Mouse (Mus musculus) forebrain, embryonic 12.5 days (tissue): ENCODE results near the gene Rad9a. TPM values are rescaled to one million over a fixed set of nuclear protein-coding genes. Genes with fewer than 3 reads are reported as not detected.

Source experiments
- ATAC-seq: fragments of 200-750 bp; cut with Nextera tagmentation; 2 replicates; pipeline ENCODE4 v1.8.0; 2017; ENCODE audit warnings: moderate TSS enrichment; ENCODE audit not compliant: low FRiP score
- H3K27ac ChIP-seq: fragments of 300-500 bp; sonication (generic); 2 replicates; pipeline ENCODE4 v1.5.1; 2016; ENCODE audit warnings: mild to moderate bottlenecking
- H3K27me3 ChIP-seq: fragments of 300-500 bp; sonication (generic); 2 replicates; pipeline ENCODE4 v1.6.1; 2016; ENCODE audit warnings: mild to moderate bottlenecking
- H3K36me3 ChIP-seq: fragments of 300-500 bp; sonication (generic); replicated peaks from 2 replicates; pipeline ENCODE4 v1.6.1; 2016; ENCODE audit warnings: mild to moderate bottlenecking
- H3K4me1 ChIP-seq: fragments of 300-500 bp; sonication (generic); 2 replicates; pipeline ENCODE4 v1.6.1; 2016
- H3K4me2 ChIP-seq: fragments of 300-500 bp; sonication (generic); 2 replicates; pipeline ENCODE4 v1.6.1; 2016; ENCODE audit warnings: mild to moderate bottlenecking, moderate library complexity
- H3K4me3 ChIP-seq: fragments of 300-500 bp; sonication (generic); replicated peaks from 2 replicates; pipeline ENCODE4 v1.5.1; 2016; ENCODE audit warnings: mild to moderate bottlenecking
- H3K9ac ChIP-seq: fragments of 300-500 bp; sonication (generic); 2 replicates; pipeline ENCODE4 v1.6.1; 2016; ENCODE audit warnings: mild to moderate bottlenecking
- H3K9me3 ChIP-seq: fragments of 300-500 bp; sonication (generic); 2 replicates; pipeline ENCODE4 v1.6.1; 2016
- WGBS: fragments of 180-500 bp; shearing (Covaris S2); methylation state at CpG from one replicate; pipeline ENCODE4 v1.1.7; 2016; 5-methylcytosine and 5-hydroxymethylcytosine counted together
- polyA plus RNA-seq: library from polyadenylated mRNA; unstranded; fragments of >200 nt; fragmentation: Nextera tagmentation; extraction: Ambion mirVana; gene quantifications from 2 replicates; pipeline ENCODE4 v1.2.1, GENCODE M21; 2016

The Rad9a gene
- polyA plus RNA-seq, 1 experiment from 2014 or later = 42.2 TPM

GRCm38 (mm10) chr19:4228891-4229290 is 27.4 kb upstream of the Rad9a start:
- no peak for ATAC-seq
- no peak overlapping the region for H3K27ac ChIP-seq
- no peaks in the 10 kb centered on the region for H3K36me3 ChIP-seq
- H3K4me3 ChIP-seq = no peak overlapping the region
- WGBS = 74% methylated on average over 4 of the region's 4 CpGs
- peaks cover 12% of the 10 kb centered on the region for H3K4me1 ChIP-seq
- peaks cover 37% of the 10 kb centered on the region for H3K27me3 ChIP-seq
- H3K9ac ChIP-seq = no peak overlapping the region
- no peak overlapping the region for H3K4me2 ChIP-seq
- H3K9me3 ChIP-seq = no peaks in the 10 kb centered on the region

GRCm38 (mm10) chr19:4227894-4228678 is 26.6 kb upstream of the Rad9a start:
- Histone ChIP-seq H3K9ac (0 out of 2 replicates have a peak overlapping the region, but pooled peaks have one; percentile 0), H3K4me2 (no peak overlapping the region), H3K27ac (no peak overlapping the region), H3K27me3 (peaks cover 34% of the 10 kb centered on the region), H3K4me1 (peaks cover 12% of the 10 kb centered on the region), H3K9me3 (no peaks in the 10 kb centered on the region), H3K4me3 (no peak overlapping the region), H3K36me3 (no peaks in the 10 kb centered on the region)
- 21% methylated on average over 8 of the region's 8 CpGs for WGBS
- peak; percentile 34; the same call in 1 of the 2 replicates for ATAC-seq

GRCm38 (mm10) chr19:4227446-4227845 is 26.0 kb upstream of the Rad9a start:
- Histone ChIP-seq H3K27ac (no peak overlapping the region), H3K9ac (no peak overlapping the region), H3K27me3 (peaks cover 29% of the 10 kb centered on the region), H3K36me3 (no peaks in the 10 kb centered on the region), H3K4me3 (no peak overlapping the region), H3K4me2 (no peak overlapping the region), H3K4me1 (peaks cover 10% of the 10 kb centered on the region), H3K9me3 (no peaks in the 10 kb centered on the region)
- 65% methylated on average over 5 of the region's 5 CpGs for WGBS
- ATAC-seq = no peak

GRCm38 (mm10) chr19:4226779-4227178 is 25.3 kb upstream of the Rad9a start:
- no peaks in the 10 kb centered on the region for H3K36me3 ChIP-seq
- H3K4me3 ChIP-seq = no peak overlapping the region
- no peak for ATAC-seq

GRCm38 (mm10) chr19:4222165-4222564 is 20.7 kb upstream of the Rad9a start:
- H3K27ac ChIP-seq = no peak overlapping the region

More at GRCm38 (mm10) chr19:4226779-4227178, 25.3 kb upstream of the Rad9a start:
- 87% methylated on average over 7 of the region's 7 CpGs for WGBS
- Histone ChIP-seq H3K9ac (no peak overlapping the region), H3K27ac (no peak overlapping the region), H3K27me3 (peaks cover 35% of the 10 kb centered on the region), H3K4me1 (peaks cover 4% of the 10 kb centered on the region; the same call in 1 of the 2 replicates), H3K9me3 (no peaks in the 10 kb centered on the region), H3K4me2 (no peak overlapping the region)

GRCm38 (mm10) chr19:4220957-4221743 is 19.7 kb upstream of the Rad9a start:
- no peak overlapping the region for H3K4me2 ChIP-seq
- H3K9me3 ChIP-seq = no peaks in the 10 kb centered on the region
- no peaks in the 10 kb centered on the region for H3K36me3 ChIP-seq
- peaks cover 39% of the 10 kb centered on the region for H3K27me3 ChIP-seq
- no peak overlapping the region for H3K9ac ChIP-seq
- no peak overlapping the region for H3K27ac ChIP-seq
- H3K4me3 ChIP-seq = no peak overlapping the region
- WGBS = 54% methylated on average over 14 of the region's 14 CpGs
- ATAC-seq = no peak
- peaks cover 10% of the 10 kb centered on the region for H3K4me1 ChIP-seq

More at GRCm38 (mm10) chr19:4222165-4222564, 20.7 kb upstream of the Rad9a start:
- peaks cover 3% of the 10 kb centered on the region for H3K4me1 ChIP-seq
- no peak for ATAC-seq
- no peaks in the 10 kb centered on the region for H3K9me3 ChIP-seq
- H3K4me2 ChIP-seq = no peak overlapping the region
- peaks cover 29% of the 10 kb centered on the region for H3K27me3 ChIP-seq
- WGBS = 87% methylated on average over 11 of the region's 11 CpGs
- no peak overlapping the region for H3K9ac ChIP-seq
- H3K36me3 ChIP-seq = no peaks in the 10 kb centered on the region
- no peak overlapping the region for H3K4me3 ChIP-seq

- Histone ChIP-seq H3K27me3 (peaks cover 46% of the 10 kb centered on the region), H3K27ac (no peak overlapping the region), H3K4me1 (peaks cover 16% of the 10 kb centered on the region), H3K4me3 (no peak overlapping the region), H3K9me3 (no peaks in the 10 kb centered on the region), H3K4me2 (no peak overlapping the region), H3K9ac (no peak overlapping the region), H3K36me3 (no peaks in the 10 kb centered on the region)
- 71% methylated on average over 4 of the region's 4 CpGs for WGBS
- ATAC-seq = no peak
These were observed 19.0 kb upstream of the Rad9a start for GRCm38 (mm10) chr19:4220416-4220815.

- H3K4me1 ChIP-seq = peaks cover 20% of the 10 kb centered on the region
- no peak overlapping the region for H3K4me2 ChIP-seq
- WGBS = 82% methylated on average over 6 of the region's 6 CpGs
- no peaks in the 10 kb centered on the region for H3K9me3 ChIP-seq
- H3K36me3 ChIP-seq = no peaks in the 10 kb centered on the region
- no peak overlapping the region for H3K4me3 ChIP-seq
- peaks cover 51% of the 10 kb centered on the region for H3K27me3 ChIP-seq
- H3K27ac ChIP-seq = no peak overlapping the region
- no peak for ATAC-seq
- no peak overlapping the region for H3K9ac ChIP-seq
These were observed 18.5 kb upstream of the Rad9a start for GRCm38 (mm10) chr19:4219943-4220342.

GRCm38 (mm10) chr19:4218784-4219183 is 17.3 kb upstream of the Rad9a start:
- H3K27me3 ChIP-seq = peaks cover 61% of the 10 kb centered on the region
- no peaks in the 10 kb centered on the region for H3K36me3 ChIP-seq
- no peak overlapping the region for H3K27ac ChIP-seq
- no peak overlapping the region for H3K9ac ChIP-seq
- H3K9me3 ChIP-seq = no peaks in the 10 kb centered on the region
- H3K4me1 ChIP-seq = peaks cover 32% of the 10 kb centered on the region
- 75% methylated on average over 1 of the region's 1 CpGs for WGBS
- H3K4me3 ChIP-seq = no peak overlapping the region
- no peak for ATAC-seq
- no peak overlapping the region for H3K4me2 ChIP-seq

- H3K9ac ChIP-seq = no peak overlapping the region
- no peaks in the 10 kb centered on the region for H3K36me3 ChIP-seq
- no peaks in the 10 kb centered on the region for H3K9me3 ChIP-seq
- WGBS = 87% methylated on average over 11 of the region's 11 CpGs
- H3K27me3 ChIP-seq = peaks cover 66% of the 10 kb centered on the region
- H3K27ac ChIP-seq = no peak overlapping the region
- no peak overlapping the region for H3K4me2 ChIP-seq
- peaks cover 37% of the 10 kb centered on the region for H3K4me1 ChIP-seq
- no peak overlapping the region for H3K4me3 ChIP-seq
- no peak for ATAC-seq
These were observed 16.8 kb upstream of the Rad9a start for GRCm38 (mm10) chr19:4218293-4218692.

GRCm38 (mm10) chr19:4217855-4218254 is 16.4 kb upstream of the Rad9a start:
- peaks cover 70% of the 10 kb centered on the region for H3K27me3 ChIP-seq
- WGBS = 47% methylated on average over 3 of the region's 3 CpGs
- no peaks in the 10 kb centered on the region for H3K36me3 ChIP-seq
- no peak overlapping the region for H3K9ac ChIP-seq
- no peak for ATAC-seq
- H3K4me2 ChIP-seq = no peak overlapping the region
- no peak overlapping the region for H3K27ac ChIP-seq
- peaks cover 41% of the 10 kb centered on the region for H3K4me1 ChIP-seq
- H3K4me3 ChIP-seq = no peak overlapping the region
- H3K9me3 ChIP-seq = no peaks in the 10 kb centered on the region

- H3K4me3 ChIP-seq = no peak overlapping the region
- 9% methylated on average over 5 of the region's 5 CpGs for WGBS
- H3K36me3 ChIP-seq = no peaks in the 10 kb centered on the region
- H3K27ac ChIP-seq = no peak overlapping the region
- no peak for ATAC-seq
- H3K27me3 ChIP-seq = peaks cover 75% of the 10 kb centered on the region
- H3K9ac ChIP-seq = no peak overlapping the region
- no peak overlapping the region for H3K4me2 ChIP-seq
- H3K9me3 ChIP-seq = no peaks in the 10 kb centered on the region
- peaks cover 48% of the 10 kb centered on the region for H3K4me1 ChIP-seq
These were observed 15.7 kb upstream of the Rad9a start for GRCm38 (mm10) chr19:4217140-4217539.
